Mouse (Mus musculus) stomach, postnatal 0 days (tissue): ENCODE measurements around the gene Dhx40. TPM values are rescaled to one million over a fixed set of nuclear protein-coding genes. Genes with fewer than 3 reads are reported as not detected.
"Not testable (repeated sequence)": the region's sequence is repeated elsewhere in the genome, so short reads cannot be mapped to it uniquely, and the experiment has no call there.

Experiments
- ATAC-seq: fragments of 200-750 bp; cut with Nextera tagmentation; 2 replicates; pipeline ENCODE4 v1.8.0; 2017; ENCODE audit not compliant: low FRiP score, low TSS enrichment
- DNase-seq: peaks from one replicate; pipeline ENCODE4 v3.0.0-alpha.2; 2016; ENCODE audit warnings: low spot score
- H3K27ac ChIP-seq: fragments of 300-500 bp; sonication (generic); replicated peaks from 2 replicates; pipeline ENCODE4 v1.5.1; 2014; ENCODE audit warnings: mild to moderate bottlenecking, control low read depth
- H3K27me3 ChIP-seq: fragments of 300-500 bp; sonication (generic); 2 replicates; pipeline ENCODE4 v1.6.1; 2014; ENCODE audit warnings: low read length; ENCODE audit not compliant: control insufficient read depth, insufficient read depth
- H3K36me3 ChIP-seq: fragments of 300-500 bp; sonication (generic); 2 replicates; pipeline ENCODE4 v1.6.1; 2014; ENCODE audit warnings: low read length, mixed read lengths; ENCODE audit not compliant: control insufficient read depth, insufficient read depth
- H3K4me1 ChIP-seq: fragments of 300-500 bp; sonication (generic); replicated peaks from 2 replicates; pipeline ENCODE4 v1.6.1; 2014; ENCODE audit warnings: antibody characterized with exemption; ENCODE audit not compliant: control insufficient read depth, insufficient read depth
- H3K4me2 ChIP-seq: fragments of 300-500 bp; sonication (generic); replicated peaks from 2 replicates; pipeline ENCODE4 v1.6.1; 2014; ENCODE audit warnings: low read depth, mild to moderate bottlenecking, control low read depth, moderate library complexity
- H3K4me3 ChIP-seq: fragments of 300-500 bp; sonication (generic); 2 replicates; pipeline ENCODE4 v1.5.1; 2014; ENCODE audit warnings: low read depth, low read length, control low read depth
- H3K9ac ChIP-seq: fragments of 300-500 bp; sonication (generic); 2 replicates; pipeline ENCODE4 v1.6.1; 2014; ENCODE audit warnings: mild to moderate bottlenecking, low read length, control low read depth, mixed read lengths
- H3K9me3 ChIP-seq: fragments of 300-500 bp; sonication (generic); 2 replicates; pipeline ENCODE4 v1.6.1; 2016; ENCODE audit warnings: low read length; ENCODE audit not compliant: control insufficient read depth
- CTCF ChIP-seq: IDR thresholded peaks from 2 replicates; pipeline ENCODE4 v1.5.1; 2016; ENCODE audit warnings: antibody characterized with exemption, low read depth, mild to moderate bottlenecking, moderate library complexity
- EP300 ChIP-seq: optimal IDR thresholded peaks from 2 replicates; pipeline ENCODE3; 2016; ENCODE audit warnings: antibody characterized with exemption
- WGBS: fragments of 180-500 bp; shearing (Covaris S2); extraction: QIAGEN DNeasy Blood & Tissue Kit; methylation state at CpG from one replicate; pipeline ENCODE4 v1.1.7; 2014; 5-methylcytosine and 5-hydroxymethylcytosine counted together
- polyA plus RNA-seq: library from polyadenylated mRNA; unstranded; fragments of >200 nt; fragmentation: Nextera tagmentation; extraction: Ambion mirVana; gene quantifications from 2 replicates; pipeline ENCODE4 v1.2.1, GENCODE M21; 2015

Gene Dhx40
- polyA plus RNA-seq, 1 experiment from 2014 or later: 13.1 TPM

DNA sequence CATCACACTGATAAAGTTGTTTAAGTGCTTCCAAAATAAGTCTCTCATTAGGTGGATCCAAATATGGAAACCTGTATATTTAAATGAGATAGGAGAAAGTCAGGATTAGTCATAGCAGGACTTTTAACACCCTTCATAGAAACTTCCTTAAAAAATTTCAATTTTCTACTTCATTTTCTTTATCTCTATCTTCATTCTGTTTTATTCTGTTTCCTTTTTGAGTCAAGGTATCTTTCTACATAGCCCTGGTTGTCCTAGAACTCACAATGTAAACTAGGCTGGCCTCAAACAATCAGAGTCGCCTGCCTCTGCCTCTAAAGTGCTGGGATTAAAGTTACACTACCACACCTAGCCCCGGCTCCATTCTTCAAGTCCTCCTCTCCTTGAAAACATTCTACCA is 21.8 kb downstream of the Dhx40 start:
- Histone ChIP-seq H3K36me3 (peaks cover 4% of the 10 kb centered on the region; the same call in 1 of the 2 replicates), H3K9ac (no peak overlapping the region), H3K9me3 (no peaks in the 10 kb centered on the region), H3K4me2 (no peak overlapping the region), H3K4me3 (no peak overlapping the region), H3K4me1 (no peaks in the 10 kb centered on the region), H3K27me3 (no peaks in the 10 kb centered on the region), H3K27ac (no peak overlapping the region)
- WGBS: 91% methylated on average over 2 of the region's 2 CpGs
- ATAC-seq (no peak), DNase-seq (no peak)
- TF ChIP-seq CTCF: no peak
- no peak for TF ChIP-seq EP300

DNA sequence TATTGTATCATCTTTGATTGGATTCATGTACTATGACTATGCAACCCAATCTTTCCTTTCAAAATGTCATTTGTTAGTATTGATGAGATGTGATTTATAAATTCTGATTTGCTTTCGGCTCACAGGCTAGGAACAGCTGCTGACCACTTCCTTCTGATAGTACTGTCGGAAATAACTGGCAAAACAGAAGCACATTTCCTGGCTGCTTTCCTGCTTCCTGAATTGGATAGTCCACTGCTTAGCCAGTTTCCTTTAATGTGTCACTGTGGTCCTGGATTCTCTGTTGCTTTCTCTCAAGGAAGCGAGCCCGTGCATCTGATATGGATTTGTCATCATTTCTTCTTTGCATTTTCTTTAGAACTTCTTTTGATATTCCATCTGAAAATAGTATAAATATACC is 37.7 kb downstream of the Dhx40 start:
- H3K4me3 ChIP-seq: no peak overlapping the region
- 78% methylated on average over 4 of the region's 4 CpGs for WGBS
- H3K27me3 ChIP-seq: no peaks in the 10 kb centered on the region
- no peak overlapping the region for H3K4me2 ChIP-seq
- H3K9me3 ChIP-seq: no peaks in the 10 kb centered on the region
- TF ChIP-seq CTCF: no peak
- TF ChIP-seq EP300: no peak
- H3K4me1 ChIP-seq: no peaks in the 10 kb centered on the region
- H3K36me3 ChIP-seq: 0 out of 2 replicates have a peak, but pooled peaks cover 4% of the 10 kb centered on the region
- DNase-seq (no peak), ATAC-seq (no peak)
- H3K27ac ChIP-seq: no peak overlapping the region
- H3K9ac ChIP-seq: no peak overlapping the region

DNA sequence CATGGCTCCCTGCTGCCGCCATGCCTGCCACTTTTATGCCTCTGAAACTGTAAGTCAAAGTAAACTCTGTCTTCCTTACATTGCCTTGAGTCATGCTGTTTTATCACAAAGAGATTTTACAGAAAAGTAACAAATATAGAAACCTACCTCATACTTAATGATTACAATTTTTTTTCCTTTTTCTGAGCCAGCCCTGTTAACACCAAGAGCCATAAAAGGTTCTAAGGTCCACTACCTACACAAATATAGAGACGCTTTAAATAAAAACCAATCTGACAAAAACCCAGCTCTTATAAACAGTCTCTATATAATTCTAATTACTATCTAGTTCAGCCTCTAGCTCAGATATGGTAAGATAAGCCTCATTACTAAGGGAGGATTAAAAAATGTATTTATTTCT is 43.0 kb downstream of the Dhx40 start:
- Histone ChIP-seq H3K9ac (no peak overlapping the region), H3K4me2 (no peak overlapping the region), H3K27me3 (no peaks in the 10 kb centered on the region), H3K9me3 (no peaks in the 10 kb centered on the region), H3K36me3 (no peaks in the 10 kb centered on the region), H3K27ac (no peak overlapping the region), H3K4me3 (no peak overlapping the region), H3K4me1 (no peaks in the 10 kb centered on the region)
- 86% methylated on average over 2 of the region's 2 CpGs for WGBS
- TF ChIP-seq EP300 (no peak), CTCF (no peak)
- DNase-seq: no peak
- ATAC-seq: no peak

DNA sequence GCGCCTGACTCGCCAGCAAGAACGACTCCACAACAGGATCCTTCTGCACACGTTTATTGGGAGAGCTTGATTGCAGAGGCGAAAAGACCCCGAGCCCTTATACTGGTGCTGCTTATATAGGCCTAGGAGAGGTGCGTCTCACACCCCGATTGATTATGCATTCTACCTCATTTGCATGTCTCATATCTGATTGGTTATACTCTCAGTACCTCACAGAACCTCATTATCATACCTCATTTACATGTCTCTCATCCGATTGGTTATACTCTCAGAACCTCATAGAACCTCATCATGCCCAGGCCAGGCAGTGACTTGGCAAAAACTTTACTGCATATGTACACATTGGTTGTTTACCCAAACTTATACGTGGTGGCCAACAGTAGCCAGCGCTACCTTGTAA is 44.4 kb downstream of the Dhx40 start:
- not testable (repeated sequence) for H3K4me1 ChIP-seq, DNase-seq, H3K27ac ChIP-seq, H3K36me3 ChIP-seq, H3K9me3 ChIP-seq, H3K4me3 ChIP-seq, H3K9ac ChIP-seq, H3K4me2 ChIP-seq, H3K27me3 ChIP-seq, ATAC-seq
- 95% methylated on average over 11 of the region's 11 CpGs for WGBS

DNA sequence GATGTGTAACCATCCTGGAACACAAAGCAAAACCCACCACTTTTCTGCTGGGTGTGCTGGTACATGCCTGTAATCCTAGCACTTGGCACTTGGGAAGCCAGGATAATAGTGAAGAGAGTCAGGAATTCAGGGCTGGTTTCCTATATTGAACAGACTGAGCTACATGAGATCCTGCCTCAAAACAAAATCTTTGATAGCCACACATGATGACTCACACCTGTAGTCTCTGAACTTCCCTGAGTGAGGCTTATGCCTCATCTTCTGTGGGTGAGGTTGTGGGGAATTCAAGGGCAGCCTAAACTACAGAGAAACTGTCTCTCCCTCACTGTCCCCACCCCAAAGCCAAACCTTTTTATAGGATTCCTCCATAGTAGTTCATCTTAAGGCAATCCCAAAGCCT is 47.2 kb downstream of the Dhx40 start:
- ATAC-seq (no peak), DNase-seq (no peak)
- Histone ChIP-seq H3K4me3 (no peak overlapping the region), H3K36me3 (no peaks in the 10 kb centered on the region), H3K4me1 (no peaks in the 10 kb centered on the region; the same call in 1 of the 2 replicates), H3K27ac (no peak overlapping the region), H3K9ac (no peak overlapping the region), H3K9me3 (no peaks in the 10 kb centered on the region), H3K27me3 (no peaks in the 10 kb centered on the region), H3K4me2 (no peak overlapping the region)
- no peak for TF ChIP-seq CTCF
- TF ChIP-seq EP300: no peak

DNA sequence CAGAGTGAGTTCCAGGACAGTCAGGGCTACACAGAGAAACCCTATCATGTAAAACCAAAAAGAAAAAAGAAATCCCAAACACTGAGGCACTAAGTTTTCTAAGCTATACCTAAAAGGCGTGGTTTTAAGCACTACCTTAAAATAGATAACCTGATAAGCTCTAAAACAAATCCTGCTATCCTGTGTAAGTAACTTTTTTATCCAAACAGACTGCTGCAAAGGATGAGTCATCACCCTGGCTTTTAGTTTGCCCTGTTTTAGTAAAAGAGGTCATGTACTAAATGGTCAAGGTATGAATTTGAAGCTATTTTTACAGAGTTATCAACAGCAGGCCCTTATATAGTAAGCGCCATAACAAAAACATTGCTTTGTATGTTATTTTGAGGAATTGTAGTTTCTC is 47.7 kb downstream of the Dhx40 start:
- ATAC-seq (no peak), DNase-seq (no peak)
- Histone ChIP-seq H3K9ac (no peak overlapping the region), H3K27ac (no peak overlapping the region), H3K27me3 (no peaks in the 10 kb centered on the region), H3K4me2 (no peak overlapping the region), H3K4me3 (no peak overlapping the region), H3K4me1 (no peaks in the 10 kb centered on the region; the same call in 1 of the 2 replicates), H3K36me3 (no peaks in the 10 kb centered on the region), H3K9me3 (no peaks in the 10 kb centered on the region)
- WGBS: 81% methylated on average over 2 of the region's 2 CpGs
- no peak for TF ChIP-seq CTCF
- no peak for TF ChIP-seq EP300
